Mouse (Mus musculus) ovary, postnatal 14 days (tissue): ENCODE data around the gene Cass4.
A peak's percentile ranks its signal among the peaks of the same experiment; 100 is the strongest.

Source experiments
- DNase-seq: peaks from one replicate; pipeline ENCODE4 v3.0.0; 2022; ENCODE audit warnings: low spot score

Cass4 gene

DNA sequence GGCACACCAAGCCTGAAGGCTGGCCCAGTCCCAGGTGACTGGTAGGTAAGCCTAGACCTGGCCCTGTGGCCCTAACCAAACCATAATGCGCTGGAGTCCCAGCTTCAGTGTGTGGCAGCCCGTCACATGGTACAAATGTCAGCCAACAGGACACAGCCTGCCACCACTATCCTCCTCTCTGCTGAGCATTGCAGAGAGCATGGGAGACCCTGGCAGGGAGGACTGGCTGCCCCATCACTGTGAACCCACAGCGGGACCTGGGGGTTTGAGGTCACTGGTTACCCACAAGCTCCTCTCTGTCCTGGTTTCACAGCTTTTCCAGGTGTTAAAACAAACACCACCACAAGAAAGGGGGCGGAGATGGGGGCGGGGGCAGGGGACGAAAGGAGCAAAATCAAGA is 3.3 kb upstream of the Cass4 start:
- no peak for DNase-seq

GRCm38 (mm10) chr2:172392041-172392521 is 1.5 kb upstream of the Cass4 start:
- DNase-seq, result no peak

DNA sequence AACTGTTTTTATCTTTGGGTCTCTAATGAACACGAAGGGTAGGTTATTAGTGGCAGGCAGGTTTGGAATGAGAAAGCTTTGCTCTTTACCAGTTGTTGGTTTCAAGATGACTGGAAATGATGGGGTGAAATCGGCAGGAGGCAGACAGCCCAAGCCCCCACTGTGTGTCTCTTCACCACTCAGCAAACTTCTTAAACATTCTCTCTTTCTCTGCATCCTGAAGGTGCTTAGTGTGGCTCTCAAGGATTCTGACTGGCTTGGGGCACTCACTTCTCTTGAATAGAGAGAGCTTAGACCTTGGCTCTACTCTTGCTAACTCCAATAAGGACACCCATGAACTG is 428 bp downstream of the Cass4 start:
- no peak for DNase-seq

- no peak for DNase-seq
Observed at GRCm38 (mm10) chr2:172394671-172395070, 1.1 kb downstream of the Cass4 start.

DNA sequence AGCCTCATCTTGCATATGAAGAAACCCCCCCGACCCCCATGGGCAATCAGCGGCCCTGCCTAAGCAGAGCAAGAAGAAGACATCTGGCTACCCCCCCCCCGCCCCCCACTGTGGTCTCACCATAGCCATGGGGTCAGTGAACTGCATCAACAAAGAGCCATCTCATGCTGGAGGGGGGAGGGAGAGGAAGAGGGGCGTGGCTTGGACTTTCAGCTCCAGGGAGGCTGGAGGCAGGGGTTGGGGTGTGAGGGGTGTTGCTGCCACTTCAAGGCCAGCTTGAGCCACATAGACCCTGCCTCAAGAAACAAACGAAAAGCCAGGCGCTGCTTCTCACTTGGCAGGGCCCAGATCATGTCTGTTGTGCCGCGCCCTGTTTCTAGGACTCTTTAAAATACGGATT is 2.4 kb downstream of the Cass4 start:
- DNase-seq, result no peak

DNA sequence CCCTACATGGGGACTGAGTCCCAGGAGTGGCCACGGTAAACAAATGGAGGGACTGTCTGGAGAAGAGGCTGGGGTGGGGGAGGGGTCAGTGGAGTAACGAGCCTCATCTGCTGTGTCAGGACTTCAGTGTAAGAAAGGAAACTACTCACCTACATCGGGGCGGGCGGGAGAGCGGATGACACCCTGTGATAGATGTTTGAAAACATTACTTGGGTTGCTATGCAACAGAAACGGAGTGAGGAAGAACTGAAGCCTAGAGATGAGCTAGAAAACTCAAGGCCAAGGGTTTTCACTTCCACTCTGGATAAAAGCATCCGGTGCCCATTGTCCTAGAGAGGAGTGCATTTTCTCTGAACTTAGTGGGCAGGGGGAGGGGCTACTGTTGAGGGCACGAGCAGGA is 6.3 kb downstream of the Cass4 start:
- DNase-seq, result no peak

DNA sequence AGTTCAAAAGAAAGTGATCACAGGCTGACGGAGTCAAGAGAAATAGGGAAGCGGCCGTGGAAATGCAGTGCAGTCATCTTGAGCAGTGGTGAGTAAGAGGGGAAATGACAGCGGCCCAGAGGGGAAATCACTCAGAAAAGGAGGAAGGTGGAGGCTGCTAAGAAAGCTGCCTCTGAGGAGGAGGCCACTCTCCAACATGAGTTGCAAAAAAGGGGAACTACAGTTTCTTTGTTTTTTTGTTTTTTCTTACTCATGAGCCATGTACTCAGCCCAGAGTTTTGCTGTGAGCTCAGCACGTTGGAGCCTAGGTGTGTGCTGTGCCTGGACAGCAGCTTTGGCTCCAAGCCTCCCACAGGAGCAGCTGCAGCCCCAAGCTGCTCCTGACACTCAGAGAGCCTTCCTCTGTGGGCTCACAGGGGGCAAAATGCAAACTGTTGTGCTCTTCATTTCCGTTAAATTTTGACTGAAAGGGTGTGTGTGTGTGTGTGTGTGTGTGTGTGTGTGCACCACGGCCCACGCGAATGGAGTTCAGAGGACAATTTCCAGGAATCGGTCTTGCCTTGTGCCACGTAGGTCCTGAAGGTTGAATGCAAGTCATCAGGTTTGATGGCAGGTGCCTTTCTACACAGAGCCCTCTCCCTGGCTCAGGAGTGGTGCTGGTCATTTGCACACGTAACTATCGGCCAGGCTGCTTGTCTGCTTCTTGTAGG is 7.7 kb downstream of the Cass4 start:
- no peak for DNase-seq

GRCm38 (mm10) chr2:172404239-172404638 is 10.6 kb downstream of the Cass4 start:
- no peak for DNase-seq

GRCm38 (mm10) chr2:172405011-172405410 is 11.4 kb downstream of the Cass4 start:
- DNase-seq, result no peak

DNA sequence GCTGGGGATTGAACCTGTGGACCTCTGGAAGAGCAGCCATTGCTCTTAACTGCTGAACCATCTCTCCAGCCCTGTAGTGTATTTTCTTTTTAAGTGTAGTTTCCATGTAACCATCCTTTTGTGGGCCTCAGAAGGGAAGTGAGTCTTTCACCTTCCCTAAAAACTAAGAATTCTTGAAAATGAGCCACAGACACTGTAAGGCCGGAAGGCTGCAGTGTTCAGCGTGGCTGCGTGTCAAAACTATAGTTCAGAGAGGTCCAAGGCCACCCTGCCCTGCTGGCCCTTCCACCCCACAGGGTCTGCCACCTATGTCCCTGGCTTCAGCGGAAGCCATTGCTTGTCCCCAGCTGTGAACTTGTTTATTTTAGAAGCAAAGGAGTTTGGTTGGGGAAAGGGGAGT is 12.6 kb downstream of the Cass4 start:
- no peak for DNase-seq

GRCm38 (mm10) chr2:172407499-172407898 is 13.9 kb downstream of the Cass4 start:
- no peak for DNase-seq

- DNase-seq, result no peak
Observed at GRCm38 (mm10) chr2:172410686-172411085, 17.1 kb downstream of the Cass4 start.

GRCm38 (mm10) chr2:172411091-172411490 is 17.5 kb downstream of the Cass4 start:
- no peak for DNase-seq

DNA sequence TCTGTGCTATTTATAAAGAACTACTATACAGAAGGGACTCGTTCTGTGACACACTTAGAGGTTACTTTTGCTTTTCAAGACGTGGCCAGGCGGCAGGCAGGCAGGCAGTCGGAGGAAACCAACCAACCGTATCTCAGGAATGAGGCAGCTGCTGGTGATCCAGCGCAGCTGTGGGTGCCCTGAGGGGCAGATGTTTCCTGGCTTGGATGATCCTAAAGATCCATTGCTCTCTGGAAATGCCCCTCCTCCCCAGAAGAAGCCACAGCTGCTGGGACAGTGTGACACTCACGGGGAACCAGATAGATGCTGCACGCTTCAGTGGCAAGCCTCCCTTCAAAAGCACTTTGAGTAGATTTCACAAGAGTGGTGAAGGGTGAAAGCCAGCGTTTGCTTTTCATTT is 18.9 kb downstream of the Cass4 start:
- no peak for DNase-seq

DNA sequence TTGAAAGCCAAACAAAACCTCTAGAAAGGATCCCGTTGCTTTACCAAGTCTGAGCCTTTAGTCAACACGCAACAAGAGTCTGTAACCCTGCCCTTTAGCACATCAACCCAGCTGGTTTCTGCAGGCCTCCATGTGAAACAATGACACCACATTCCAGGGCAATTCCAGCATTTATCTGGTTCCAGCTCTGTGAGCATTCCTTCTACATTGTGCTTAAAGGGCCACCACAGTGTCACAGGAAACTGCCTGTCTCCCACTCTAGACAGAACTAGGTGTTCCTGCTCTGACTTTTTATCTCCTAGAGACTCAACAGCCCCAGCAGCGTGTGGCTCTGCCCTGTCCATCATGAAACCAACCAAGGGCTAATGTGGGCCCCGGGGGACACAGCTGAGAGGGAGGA is 19.7 kb downstream of the Cass4 start:
- DNase-seq, result no peak

DNA sequence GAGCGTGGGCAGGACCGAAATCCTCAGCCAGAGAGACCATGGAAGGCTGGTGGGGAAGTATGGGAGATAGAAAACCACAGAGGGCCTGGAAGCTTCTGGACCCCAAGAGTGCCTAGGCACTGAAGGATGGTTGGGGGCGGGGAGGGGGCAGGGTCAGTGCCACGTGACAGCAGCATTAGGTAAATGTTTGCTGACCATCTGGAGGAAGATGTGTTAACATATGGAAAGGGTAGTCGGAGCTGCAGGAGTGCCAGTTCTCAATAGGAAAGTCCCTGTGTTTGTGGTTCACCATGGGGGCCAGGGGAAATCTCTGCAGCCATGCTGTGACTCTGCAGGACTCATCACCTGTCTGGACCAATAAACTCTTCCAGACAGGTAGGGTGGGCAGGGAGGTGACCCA is 20.3 kb downstream of the Cass4 start:
- no peak for DNase-seq

GRCm38 (mm10) chr2:172416218-172416617 is 22.6 kb downstream of the Cass4 start:
- no peak for DNase-seq

- DNase-seq, result no peak
Observed at GRCm38 (mm10) chr2:172416876-172417275, 23.3 kb downstream of the Cass4 start.

- no peak for DNase-seq
Observed at GRCm38 (mm10) chr2:172418208-172418607, 24.6 kb downstream of the Cass4 start.

GRCm38 (mm10) chr2:172430609-172431008 is 37.0 kb downstream of the Cass4 start:
- DNase-seq, result no peak

DNA sequence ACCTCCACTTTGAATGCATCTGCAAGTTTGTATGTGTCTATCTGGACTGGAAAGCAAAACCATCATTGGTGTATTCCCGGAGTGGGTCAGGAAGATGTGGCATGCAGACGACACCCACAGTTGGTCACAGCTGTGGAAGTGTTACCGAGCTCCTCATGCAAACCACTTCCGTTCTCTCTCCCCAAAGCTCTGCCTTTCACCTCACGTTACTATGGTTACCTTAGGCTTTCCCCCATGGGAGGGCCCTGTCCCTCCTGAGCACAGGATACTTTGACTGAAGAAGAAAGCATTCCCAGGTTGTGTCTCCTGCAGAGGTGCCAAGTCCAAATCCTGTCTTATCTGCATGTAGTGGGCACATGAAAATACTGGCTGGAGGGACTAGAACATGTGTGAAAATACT is 40.2 kb downstream of the Cass4 start:
- no peak for DNase-seq

GRCm38 (mm10) chr2:172437371-172437952 is 43.9 kb downstream of the Cass4 start:
- DNase-seq, result no peak

- DNase-seq, result peak; percentile 100
Observed at GRCm38 (mm10) chr2:172439843-172440639, 46.4 kb downstream of the Cass4 start, which contains the start of gene Rtf2. Gene Rtf2, plus strand, starts transcription at chr2:172440556.
